Mouse (Mus musculus): ENCODE results near the gene Adamts8. TPM values are rescaled to one million over a fixed set of nuclear protein-coding genes. Genes with fewer than 3 reads are reported as not detected.

The Adamts8 gene
- polyA plus RNA-seq (2015; fragmentation: Nextera tagmentation; extraction: Ambion mirVana), result 2.0 and 2.3 TPM in 2 replicates

DNA sequence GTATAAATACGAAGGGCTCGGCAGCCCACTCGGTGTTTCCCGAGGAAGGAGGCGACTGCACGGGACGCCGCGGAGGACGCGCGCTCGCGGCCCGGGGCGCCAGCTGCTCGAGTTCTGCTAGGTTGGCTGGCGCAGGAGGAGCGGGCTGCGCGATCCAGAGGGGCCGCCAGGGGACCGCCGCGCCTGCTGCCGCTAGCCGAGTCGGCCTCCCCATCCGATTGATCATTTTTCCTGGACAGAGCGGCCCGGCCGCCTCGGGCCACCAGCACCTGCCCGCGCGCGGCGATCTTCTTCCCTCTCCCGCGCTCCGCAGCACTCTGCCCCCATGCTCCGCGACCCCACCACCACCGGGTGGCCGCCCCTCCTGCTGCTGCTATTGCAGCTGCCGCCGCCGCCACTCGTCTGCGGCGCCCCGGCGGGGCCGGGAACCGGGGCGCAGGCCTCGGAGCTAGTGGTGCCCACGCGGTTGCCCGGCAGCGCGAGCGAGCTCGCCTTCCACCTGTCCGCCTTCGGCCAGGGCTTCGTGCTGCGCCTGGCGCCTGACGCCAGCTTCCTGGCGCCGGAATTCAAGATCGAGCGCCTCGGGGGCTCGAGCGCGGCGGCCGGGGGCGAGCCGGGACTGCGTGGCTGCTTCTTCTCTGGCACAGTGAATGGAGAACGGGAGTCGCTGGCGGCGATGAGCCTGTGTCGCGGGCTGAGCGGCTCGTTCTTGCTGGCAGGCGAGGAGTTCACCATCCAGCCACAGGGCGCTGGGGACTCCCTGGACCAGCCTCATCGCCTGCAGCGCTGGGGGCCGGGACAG, at the start of gene Adamts8:
Gene Adamts8, plus strand, starts transcription at position 51 of the 802 bp plus-strand sequence.
- H3K4me1 ChIP-seq (replicated peaks), result peaks cover 21% of the 10 kb centered on the region
- peaks cover 38% of the 10 kb centered on the region for H3K27me3 ChIP-seq
- peak within 1 kb of the TSS; percentile 60; the same call in 1 of the 2 replicates for H3K27ac ChIP-seq (replicated peaks)
- H3K4me2 ChIP-seq, result peak within 1 kb of the TSS; percentile 99
- H3K9me3 ChIP-seq, result no peaks in the 10 kb centered on the region
- WGBS, result under 1% methylated on average over 85 of the region's 96 CpGs
- H3K9ac ChIP-seq, result peak within 1 kb of the TSS; percentile 60
- H3K4me3 ChIP-seq, result peak within 1 kb of the TSS; percentile 70
- H3K36me3 ChIP-seq, result no peaks in the 10 kb centered on the region
- peak; percentile 83 for ATAC-seq (ENCODE audit: low FRiP score, low read depth)

DNA sequence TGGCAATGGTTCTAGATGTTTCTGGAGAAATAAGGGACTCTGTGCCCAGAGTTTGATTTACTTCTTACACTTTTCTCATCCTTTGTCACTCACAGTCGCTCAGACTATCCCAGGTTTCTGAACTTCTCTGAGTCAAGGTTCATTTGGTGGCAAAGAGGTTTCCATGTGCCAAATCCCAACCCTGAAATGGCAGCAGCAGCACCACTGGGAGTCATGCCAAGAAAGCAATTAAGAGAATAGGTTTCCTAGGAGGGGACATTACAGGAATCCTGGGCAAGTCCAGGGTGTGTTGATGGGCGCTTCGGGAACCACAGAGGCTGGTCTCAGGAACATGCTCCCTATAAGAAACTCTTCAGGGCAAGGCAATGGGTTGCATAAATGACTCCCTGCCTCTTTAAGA, 46.7 kb upstream of the Adamts8 start:
- Histone ChIP-seq H3K27ac (replicated peaks) (no peak overlapping the region), H3K9ac (no peak overlapping the region), H3K36me3 (no peaks in the 10 kb centered on the region), H3K4me3 (no peak overlapping the region), H3K4me2 (no peak overlapping the region), H3K27me3 (no peaks in the 10 kb centered on the region), H3K9me3 (no peaks in the 10 kb centered on the region), H3K4me1 (replicated peaks) (peaks cover 7% of the 10 kb centered on the region)
- ATAC-seq (ENCODE audit: low FRiP score, low read depth), result no peak
- 67% methylated on average over 3 of the region's 3 CpGs for WGBS

DNA sequence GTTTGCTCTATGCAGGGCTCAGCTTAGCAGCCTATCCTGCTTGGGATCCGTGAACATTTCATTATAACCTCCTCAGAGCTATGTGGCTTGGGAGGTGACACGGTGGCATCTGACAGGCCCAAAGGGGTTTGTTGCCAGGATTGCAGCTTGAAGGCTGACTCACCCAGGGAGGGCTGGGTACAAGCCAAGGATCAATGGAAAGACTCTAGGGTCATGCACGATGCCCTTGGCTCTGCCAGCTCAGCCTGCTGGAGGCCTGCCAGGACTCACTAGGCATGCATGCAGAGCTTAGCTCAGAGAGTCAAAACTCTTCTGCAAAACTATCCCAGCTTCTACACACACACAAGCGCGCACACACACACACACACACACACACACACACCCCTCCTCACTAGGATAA, 45.6 kb upstream of the Adamts8 start:
- Histone ChIP-seq H3K4me1 (replicated peaks) (peaks cover 7% of the 10 kb centered on the region), H3K36me3 (no peaks in the 10 kb centered on the region), H3K9me3 (no peaks in the 10 kb centered on the region), H3K4me3 (no peak overlapping the region), H3K4me2 (no peak overlapping the region), H3K9ac (no peak overlapping the region), H3K27me3 (no peaks in the 10 kb centered on the region), H3K27ac (replicated peaks) (no peak overlapping the region)
- WGBS, result 55% methylated on average over 5 of the region's 5 CpGs
- peak; percentile 74; the same call in 1 of the 2 replicates for ATAC-seq (ENCODE audit: low FRiP score, low read depth)

DNA sequence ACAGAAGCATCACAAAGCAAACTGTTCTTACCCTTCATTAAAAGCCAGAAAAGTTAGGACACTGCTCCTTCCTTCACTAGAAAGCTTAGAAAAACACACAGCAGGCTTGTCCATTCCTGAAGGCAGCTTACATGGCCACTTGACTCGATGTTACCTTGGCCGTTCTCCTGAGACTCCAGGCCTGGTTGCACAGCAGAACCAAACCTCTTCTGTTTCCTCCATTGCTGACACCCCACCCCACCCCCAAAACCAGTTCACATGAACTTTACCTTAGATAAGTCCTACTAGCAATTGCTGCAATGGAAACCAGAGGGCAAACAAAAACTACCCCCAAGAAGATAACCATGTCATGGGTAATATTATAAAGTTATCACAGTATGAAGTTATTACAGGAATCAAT, 45.2 kb upstream of the Adamts8 start:
- 69% methylated on average over 2 of the region's 2 CpGs for WGBS
- no peak overlapping the region for H3K4me3 ChIP-seq
- no peaks in the 10 kb centered on the region for H3K27me3 ChIP-seq
- no peaks in the 10 kb centered on the region for H3K9me3 ChIP-seq
- peaks cover 7% of the 10 kb centered on the region for H3K4me1 ChIP-seq (replicated peaks)
- H3K36me3 ChIP-seq, result peaks cover 2% of the 10 kb centered on the region; the same call in 1 of the 2 replicates
- no peak overlapping the region for H3K27ac ChIP-seq (replicated peaks)
- no peak for ATAC-seq (ENCODE audit: low FRiP score, low read depth)
- no peak overlapping the region for H3K9ac ChIP-seq
- H3K4me2 ChIP-seq, result no peak overlapping the region

DNA sequence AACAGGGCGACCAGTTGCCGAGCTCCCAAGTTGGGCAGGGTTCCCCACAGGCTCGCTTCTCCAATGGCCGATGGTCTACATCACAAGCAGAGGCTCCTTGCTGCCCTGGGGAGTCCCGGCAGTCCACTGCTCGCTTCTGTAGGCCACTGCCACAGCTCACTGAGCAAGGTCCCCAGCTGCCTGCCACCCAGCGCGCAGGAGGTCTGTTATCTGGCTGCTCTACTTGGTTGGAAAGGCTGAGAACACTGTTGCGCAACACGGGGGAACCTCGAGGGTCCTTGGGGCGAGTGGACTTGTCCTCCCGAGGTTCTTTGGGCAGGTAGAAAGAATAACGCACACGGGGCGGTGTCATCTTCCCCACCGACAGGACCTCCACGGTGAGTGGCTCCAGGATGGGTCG, 40.2 kb upstream of the Adamts8 start:
- H3K4me3 ChIP-seq, result no peak overlapping the region
- H3K36me3 ChIP-seq, result peaks cover 15% of the 10 kb centered on the region
- no peak for ATAC-seq (ENCODE audit: low FRiP score, low read depth)
- WGBS, result 96% methylated on average over 19 of the region's 19 CpGs
- no peak overlapping the region for H3K9ac ChIP-seq
- H3K4me2 ChIP-seq, result no peak overlapping the region
- H3K9me3 ChIP-seq, result no peaks in the 10 kb centered on the region
- no peaks in the 10 kb centered on the region for H3K4me1 ChIP-seq (replicated peaks)
- H3K27ac ChIP-seq (replicated peaks), result no peak overlapping the region
- H3K27me3 ChIP-seq, result no peaks in the 10 kb centered on the region

DNA sequence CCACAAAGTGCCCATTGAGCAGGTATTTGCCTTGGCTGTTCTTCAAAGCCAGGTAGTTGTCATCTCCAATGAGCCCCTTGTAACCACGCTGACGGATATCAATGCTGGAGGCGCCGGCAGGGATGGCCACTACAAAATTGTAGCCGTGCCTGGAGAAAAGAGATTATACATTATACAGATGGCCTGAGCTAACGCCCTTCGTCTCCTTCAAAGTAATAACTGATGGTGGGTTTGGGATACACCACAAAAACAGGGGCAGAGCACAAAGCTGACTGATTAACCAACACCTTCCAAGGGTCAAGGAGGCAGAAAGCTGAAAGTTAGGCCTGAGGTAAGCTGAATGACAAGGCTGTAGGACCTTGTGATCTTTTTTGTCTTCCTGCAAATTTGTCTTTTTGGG, 39.7 kb upstream of the Adamts8 start:
- ATAC-seq (ENCODE audit: low FRiP score, low read depth), result no peak
- H3K27ac ChIP-seq (replicated peaks), result no peak overlapping the region
- H3K9me3 ChIP-seq, result no peaks in the 10 kb centered on the region
- 98% methylated on average over 7 of the region's 7 CpGs for WGBS
- H3K9ac ChIP-seq, result no peak overlapping the region
- no peaks in the 10 kb centered on the region for H3K27me3 ChIP-seq
- H3K4me1 ChIP-seq (replicated peaks), result no peaks in the 10 kb centered on the region
- no peak overlapping the region for H3K4me2 ChIP-seq
- H3K36me3 ChIP-seq, result peaks cover 15% of the 10 kb centered on the region
- H3K4me3 ChIP-seq, result no peak overlapping the region

DNA sequence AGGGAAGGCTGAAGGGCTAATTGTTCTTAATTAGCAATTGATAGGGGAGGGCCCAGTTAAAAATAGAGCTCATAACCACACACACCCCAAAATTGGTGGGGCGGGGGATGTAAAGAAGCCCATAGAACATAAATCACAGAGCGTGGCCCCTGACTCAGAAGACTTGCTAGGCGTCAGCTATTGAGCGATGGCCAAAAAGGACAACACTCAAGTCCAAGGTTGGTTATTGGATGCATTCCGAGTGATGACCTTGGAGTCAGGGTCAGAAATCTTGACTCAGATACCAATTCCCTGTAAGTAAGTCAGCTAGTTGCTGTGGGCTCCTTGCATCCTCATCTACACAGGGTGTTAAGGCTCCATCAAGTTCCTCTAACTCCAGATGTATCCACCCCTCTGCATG, 39.1 kb upstream of the Adamts8 start:
- ATAC-seq (ENCODE audit: low FRiP score, low read depth), result no peak
- Histone ChIP-seq H3K4me3 (no peak overlapping the region), H3K36me3 (peaks cover 15% of the 10 kb centered on the region), H3K4me2 (no peak overlapping the region), H3K9ac (no peak overlapping the region), H3K27me3 (no peaks in the 10 kb centered on the region), H3K4me1 (replicated peaks) (no peaks in the 10 kb centered on the region), H3K27ac (replicated peaks) (no peak overlapping the region), H3K9me3 (no peaks in the 10 kb centered on the region)
- WGBS, result 98% methylated on average over 5 of the region's 5 CpGs

DNA sequence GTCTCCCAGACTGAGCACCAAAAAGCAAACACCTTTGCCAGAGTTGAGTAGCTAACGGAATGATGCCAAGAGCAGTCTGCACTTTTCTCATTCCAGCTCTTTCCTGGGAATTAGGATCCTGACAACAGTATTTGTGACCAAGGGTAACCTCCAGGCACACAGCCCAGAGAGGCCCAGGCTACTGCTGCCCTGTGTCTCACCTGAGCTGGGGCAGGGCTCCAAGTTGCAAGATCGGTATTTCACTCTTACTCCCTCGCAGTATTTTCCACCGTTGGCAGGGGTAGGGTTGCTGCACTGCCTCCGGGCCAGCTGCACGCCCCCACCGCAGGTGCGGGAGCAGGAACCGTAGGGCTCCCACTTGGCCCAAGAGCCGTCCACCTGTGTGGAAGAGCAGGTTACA, 36.5 kb upstream of the Adamts8 start:
- ATAC-seq (ENCODE audit: low FRiP score, low read depth), result no peak
- Histone ChIP-seq H3K27ac (replicated peaks) (no peak overlapping the region), H3K4me3 (no peak overlapping the region), H3K4me2 (no peak overlapping the region), H3K9ac (no peak overlapping the region), H3K36me3 (peaks cover 15% of the 10 kb centered on the region), H3K9me3 (no peaks in the 10 kb centered on the region), H3K27me3 (no peaks in the 10 kb centered on the region), H3K4me1 (replicated peaks) (no peaks in the 10 kb centered on the region)
- WGBS, result 88% methylated on average over 10 of the region's 10 CpGs

DNA sequence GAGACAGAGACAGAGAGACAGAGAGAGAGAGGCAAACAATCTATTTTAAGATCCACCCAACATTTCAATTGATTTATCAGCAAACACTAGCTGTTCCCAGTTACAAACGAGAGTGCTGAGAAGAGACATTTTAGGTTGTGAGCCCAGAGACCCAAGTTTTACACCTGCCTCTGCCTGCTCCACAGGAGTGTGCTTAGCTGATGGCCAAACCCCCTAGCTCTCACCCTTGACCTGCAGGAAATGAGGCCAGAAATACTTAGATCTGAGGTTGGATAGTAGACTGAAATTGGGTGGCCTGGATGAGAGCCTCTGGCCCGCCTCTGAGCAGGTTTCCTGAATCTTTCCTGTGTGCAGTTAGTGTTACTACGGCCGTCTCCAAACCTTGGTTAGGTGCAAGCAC, 35.9 kb upstream of the Adamts8 start:
- no peak for ATAC-seq (ENCODE audit: low FRiP score, low read depth)
- no peaks in the 10 kb centered on the region for H3K4me1 ChIP-seq (replicated peaks)
- no peak overlapping the region for H3K9ac ChIP-seq
- H3K27me3 ChIP-seq, result no peaks in the 10 kb centered on the region
- H3K36me3 ChIP-seq, result peaks cover 15% of the 10 kb centered on the region
- no peaks in the 10 kb centered on the region for H3K9me3 ChIP-seq
- no peak overlapping the region for H3K4me2 ChIP-seq
- H3K27ac ChIP-seq (replicated peaks), result no peak overlapping the region
- 88% methylated on average over 4 of the region's 4 CpGs for WGBS
- no peak overlapping the region for H3K4me3 ChIP-seq

DNA sequence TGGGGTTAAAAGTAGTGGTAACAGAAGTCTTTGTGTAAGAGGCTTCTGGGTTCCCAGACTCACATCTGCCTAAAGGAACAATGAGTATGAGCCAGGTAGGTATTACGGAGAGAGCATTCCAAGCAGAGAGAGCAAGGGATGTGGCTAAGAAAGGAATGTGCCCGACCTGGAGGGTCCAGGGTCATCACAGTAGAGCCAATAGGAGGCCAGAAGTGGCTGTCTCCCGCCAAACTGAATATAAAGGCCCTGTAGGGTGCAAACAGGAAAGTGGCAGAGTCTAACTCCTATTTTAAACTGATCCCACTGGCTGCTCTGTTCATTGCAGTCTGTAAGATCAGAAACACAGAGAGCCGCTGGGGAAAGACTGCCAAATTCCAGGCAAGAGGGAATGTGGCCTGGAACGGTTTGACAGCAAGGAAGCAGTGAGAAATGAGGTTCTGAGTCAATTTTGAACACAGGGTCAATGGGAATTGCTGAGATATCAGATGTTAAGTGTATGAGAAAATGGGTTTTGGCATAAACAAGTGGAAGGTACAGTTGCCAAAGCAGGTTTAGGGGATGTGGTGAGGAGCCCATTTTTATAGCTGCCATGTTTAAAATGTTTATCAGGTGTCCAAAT, 34.6 kb upstream of the Adamts8 start:
- H3K9me3 ChIP-seq, result no peaks in the 10 kb centered on the region
- H3K4me2 ChIP-seq, result no peak overlapping the region
- no peak overlapping the region for H3K9ac ChIP-seq
- peaks cover 6% of the 10 kb centered on the region; the same call in 1 of the 2 replicates for H3K36me3 ChIP-seq
- 48% methylated on average over 5 of the region's 5 CpGs for WGBS
- H3K4me3 ChIP-seq, result no peak overlapping the region
- H3K27ac ChIP-seq (replicated peaks), result no peak overlapping the region
- H3K4me1 ChIP-seq (replicated peaks), result no peaks in the 10 kb centered on the region
- no peak for ATAC-seq (ENCODE audit: low FRiP score, low read depth)
- H3K27me3 ChIP-seq, result no peaks in the 10 kb centered on the region

DNA sequence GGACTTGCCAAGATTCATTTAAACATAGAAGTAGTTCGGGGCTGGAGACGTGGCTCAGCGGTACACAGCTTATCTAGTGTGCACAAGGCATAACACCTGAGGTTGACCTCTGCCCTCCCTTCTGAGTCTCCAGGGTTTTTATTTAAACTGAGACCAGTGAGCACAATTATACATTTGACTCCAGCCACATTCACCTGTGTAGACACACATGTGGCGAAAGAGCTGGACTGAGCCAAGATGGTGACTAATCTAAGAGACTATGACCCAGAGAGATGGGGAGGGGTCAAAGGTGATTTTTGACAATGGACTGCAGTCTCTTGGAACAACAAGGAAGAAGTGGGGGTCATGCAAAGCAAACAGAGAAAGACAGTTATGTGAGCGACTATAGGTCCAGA, 34.1 kb upstream of the Adamts8 start:
- H3K4me2 ChIP-seq, result no peak overlapping the region
- H3K9ac ChIP-seq, result no peak overlapping the region
- no peaks in the 10 kb centered on the region for H3K9me3 ChIP-seq
- 85% methylated on average over 5 of the region's 5 CpGs for WGBS
- H3K4me1 ChIP-seq (replicated peaks), result no peaks in the 10 kb centered on the region
- H3K36me3 ChIP-seq, result peaks cover 4% of the 10 kb centered on the region; the same call in 1 of the 2 replicates
- no peak overlapping the region for H3K27ac ChIP-seq (replicated peaks)
- H3K4me3 ChIP-seq, result no peak overlapping the region
- no peak for ATAC-seq (ENCODE audit: low FRiP score, low read depth)
- no peaks in the 10 kb centered on the region for H3K27me3 ChIP-seq

DNA sequence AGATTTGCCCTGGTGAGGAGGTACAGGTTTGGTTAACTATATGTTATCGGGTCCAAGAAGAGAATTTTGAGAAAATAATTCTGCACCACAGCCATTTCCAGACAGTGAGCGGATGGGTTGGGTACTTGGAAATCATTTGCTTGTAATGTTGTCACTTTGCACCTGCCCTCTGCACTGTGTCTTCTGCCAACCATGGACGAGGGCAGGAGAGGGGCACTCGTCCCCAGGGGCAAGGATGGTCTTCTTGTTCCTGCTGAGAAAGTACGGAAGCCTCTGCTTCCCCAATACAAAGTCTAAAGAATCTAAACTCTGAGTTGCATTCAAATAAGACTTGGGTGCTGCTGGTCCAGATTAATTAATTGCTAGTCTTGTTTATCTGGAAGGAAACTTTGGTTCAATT, 33.4 kb upstream of the Adamts8 start:
- WGBS, result 85% methylated on average over 5 of the region's 5 CpGs
- H3K4me3 ChIP-seq, result no peak overlapping the region

More for the DNA sequence above, 33.4 kb upstream of the Adamts8 start:
- no peaks in the 10 kb centered on the region for H3K4me1 ChIP-seq (replicated peaks)
- no peak overlapping the region for H3K4me2 ChIP-seq
- no peak overlapping the region for H3K27ac ChIP-seq (replicated peaks)
- peaks cover 4% of the 10 kb centered on the region; the same call in 1 of the 2 replicates for H3K36me3 ChIP-seq
- H3K9me3 ChIP-seq, result no peaks in the 10 kb centered on the region
- ATAC-seq (ENCODE audit: low FRiP score, low read depth), result no peak
- no peak overlapping the region for H3K9ac ChIP-seq
- no peaks in the 10 kb centered on the region for H3K27me3 ChIP-seq
